Mouse (Mus musculus) gonadal fat pad, adult 2 months (tissue): ENCODE measurements around the gene Il27ra. TPM values are rescaled to one million over a fixed set of nuclear protein-coding genes. Genes with fewer than 3 reads are reported as not detected.
A peak's percentile ranks its signal among the peaks of the same experiment; 100 is the strongest.

ENCODE experiments used
- DNase-seq: peaks from one replicate; pipeline ENCODE4 v3.0.0-alpha.2; 2012; ENCODE audit warnings: low read depth
- polyA plus RNA-seq: library from polyadenylated mRNA; depleted of rRNA; stranded (reverse); fragments of >200 nt; gene quantifications from 2 replicates; pipeline ENCODE4 v1.2.3, GENCODE M21; 2012; rRNA removed

Gene Il27ra
- polyA plus RNA-seq, result 2.3 and 3.1 TPM in 2 replicates

- no peak for DNase-seq
Observed at GRCm38 (mm10) chr8:84042066-84042947, at the start of gene Il27ra. TSS of gene Il27ra (minus strand) at chr8:84042589.

DNA sequence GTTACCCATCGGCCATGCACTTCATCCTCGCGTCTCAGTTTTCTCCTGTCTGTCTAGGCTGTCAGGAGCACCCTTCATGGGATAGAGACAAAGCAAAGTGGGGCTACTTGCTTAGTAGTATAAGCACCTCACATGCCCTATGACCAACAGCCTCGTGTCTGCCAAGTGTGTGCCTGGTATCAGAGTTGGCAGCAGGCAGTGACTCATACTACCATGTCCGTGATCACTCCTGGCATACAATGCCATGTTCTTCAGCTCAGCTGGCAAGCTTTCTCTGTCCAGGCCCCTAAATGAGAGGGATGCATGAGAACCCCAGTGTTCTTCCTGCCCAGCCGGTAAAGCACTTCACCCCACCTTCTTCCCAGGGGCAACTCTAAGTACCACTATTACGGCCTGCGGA, 48.2 kb upstream of the Il27ra start:
- DNase-seq, result no peak

DNA sequence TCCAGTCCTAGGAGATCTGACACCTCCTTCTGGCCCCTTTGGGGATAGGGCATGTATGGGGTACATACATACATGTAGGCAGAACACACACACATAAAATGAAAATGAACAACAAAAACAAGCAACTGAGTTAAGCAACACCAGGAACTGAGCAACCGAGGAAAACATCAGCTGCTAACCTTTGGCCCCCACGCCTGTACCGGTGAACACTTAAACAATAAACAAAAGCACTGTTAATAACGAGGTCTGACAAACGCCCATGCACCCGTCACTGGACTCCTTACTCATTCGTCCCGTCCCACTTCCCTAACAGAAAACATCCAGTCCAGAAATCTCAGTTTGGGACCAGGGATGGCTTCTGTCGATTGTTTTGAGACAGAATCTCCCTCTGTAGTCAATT, 46.9 kb upstream of the Il27ra start:
- no peak for DNase-seq

DNA sequence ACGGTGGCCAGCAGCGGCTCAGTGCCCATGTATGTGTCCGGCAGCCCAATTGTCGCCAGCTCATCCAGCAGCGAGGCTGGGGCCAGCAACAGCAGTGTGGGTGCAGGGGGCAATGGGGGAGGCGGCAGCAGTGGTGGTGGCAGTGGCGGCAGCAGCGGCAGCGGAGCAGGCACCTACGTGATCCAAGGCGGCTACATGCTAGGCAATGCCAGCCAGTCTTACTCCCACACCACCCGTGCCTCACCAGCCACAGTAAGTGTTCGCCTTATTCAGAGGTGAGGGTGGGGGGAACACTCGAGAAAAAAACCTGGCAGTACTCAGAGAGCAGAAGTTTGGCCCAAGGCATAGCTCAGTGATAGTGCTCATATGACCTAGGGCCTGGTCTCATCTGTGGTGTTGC, 45.4 kb upstream of the Il27ra start:
- DNase-seq, result no peak

DNA sequence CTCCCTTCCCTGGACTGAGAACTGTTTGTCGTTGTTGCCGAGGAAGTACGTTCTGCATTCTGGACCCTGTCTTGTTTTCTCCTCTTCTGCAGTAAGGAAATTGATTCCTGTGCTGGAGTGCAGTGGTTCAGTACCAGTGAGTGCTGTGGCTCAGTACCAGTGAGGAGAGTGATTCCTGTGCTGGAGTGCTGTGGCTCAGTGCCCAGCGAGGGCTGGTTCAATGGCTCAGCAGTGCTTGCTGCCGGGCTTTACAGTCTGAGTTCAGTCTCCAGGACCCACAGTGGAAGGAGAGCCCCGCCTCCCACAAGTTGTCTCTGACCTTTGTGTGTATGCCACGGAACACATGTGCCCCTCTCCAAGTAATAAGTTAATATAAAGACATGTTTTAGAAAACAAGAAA, 44.8 kb upstream of the Il27ra start:
- no peak for DNase-seq

DNA sequence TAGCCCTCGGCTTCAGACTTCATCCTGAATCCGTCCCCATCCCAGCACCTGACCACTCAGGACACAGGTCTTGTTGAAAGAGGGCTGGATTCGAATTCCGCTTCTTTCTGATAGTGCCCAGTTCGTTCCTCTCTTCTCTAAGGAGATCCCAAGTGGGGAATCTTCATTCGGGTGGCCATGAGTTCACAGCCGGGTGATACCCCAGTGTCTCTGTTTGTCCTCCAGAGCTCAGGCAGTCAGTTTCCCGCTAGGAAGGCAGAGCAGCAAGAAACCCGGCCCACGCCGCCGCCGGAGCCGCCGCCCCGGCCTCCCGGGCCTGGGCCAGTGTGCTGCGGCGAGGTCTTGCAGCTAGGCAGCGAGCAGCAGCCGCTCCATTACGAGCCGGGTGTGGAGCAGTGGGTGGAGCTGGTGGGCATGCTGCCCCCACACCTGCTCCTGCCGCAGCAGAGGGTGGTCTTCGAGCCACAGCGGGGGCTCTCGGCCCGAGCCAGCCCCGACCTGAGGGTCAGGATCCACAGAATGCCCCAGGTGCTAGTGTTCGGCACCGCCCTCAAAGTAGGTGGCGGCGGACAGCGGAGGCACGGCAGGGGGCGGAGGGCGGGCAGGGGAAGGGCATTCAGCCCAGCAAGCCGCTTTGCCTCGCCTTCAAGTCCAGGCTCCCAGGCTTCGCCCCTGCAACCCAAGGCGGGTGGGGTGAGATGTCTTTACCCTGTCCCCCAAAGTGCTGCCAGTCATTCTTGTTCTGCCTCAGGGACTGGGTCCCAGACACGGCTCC, 42.1 kb upstream of the Il27ra start:
- no peak for DNase-seq

GRCm38 (mm10) chr8:84083829-84084241, 41.4 kb upstream of the Il27ra start:
- DNase-seq, result no peak

- DNase-seq, result no peak
Observed at GRCm38 (mm10) chr8:84079206-84079605, 36.8 kb upstream of the Il27ra start.

DNA sequence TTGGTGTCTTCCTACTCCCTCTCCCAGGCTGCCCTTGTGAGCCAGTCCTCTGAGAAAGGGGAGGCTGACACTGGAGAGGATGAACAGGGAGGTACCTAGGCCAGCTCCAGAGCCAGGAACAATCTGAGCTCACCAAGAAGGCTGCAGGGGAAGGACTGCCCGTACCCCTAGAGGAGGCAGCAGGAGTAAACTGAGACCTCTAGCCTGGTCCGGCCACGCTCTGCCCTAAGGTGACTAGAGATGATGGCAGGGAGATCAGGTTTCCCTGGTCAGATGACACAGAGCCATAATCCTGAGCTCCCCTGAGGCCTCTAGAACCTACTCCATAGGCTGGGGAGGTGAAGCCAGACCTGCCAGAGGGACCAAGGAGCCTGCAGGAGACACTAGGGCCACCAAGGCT, 34.5 kb upstream of the Il27ra start:
- DNase-seq, result no peak

- DNase-seq, result no peak
Observed at GRCm38 (mm10) chr8:84076412-84076811, 34.0 kb upstream of the Il27ra start.

GRCm38 (mm10) chr8:84073230-84073976, 31.0 kb upstream of the Il27ra start:
- DNase-seq, result no peak

DNA sequence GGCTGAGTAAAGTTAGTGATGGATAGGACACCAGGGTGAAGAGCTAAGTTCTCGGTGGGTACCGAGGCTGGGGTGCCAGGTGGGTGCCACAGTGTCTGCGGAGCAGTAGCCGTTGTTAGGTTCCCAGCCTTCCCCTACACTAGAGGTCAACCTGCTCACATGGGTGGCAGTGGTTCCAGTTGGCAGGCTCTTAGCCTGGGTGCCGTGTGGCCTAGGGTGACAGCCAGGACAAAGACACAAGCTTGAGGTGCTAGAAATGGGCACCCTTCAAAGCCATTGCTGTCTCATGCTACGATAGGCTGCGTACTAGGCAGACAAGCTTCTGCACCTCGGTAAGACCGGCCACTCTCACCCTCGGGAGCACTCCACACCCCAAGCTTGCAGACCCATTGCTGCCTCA, 29.9 kb upstream of the Il27ra start:
- no peak for DNase-seq

DNA sequence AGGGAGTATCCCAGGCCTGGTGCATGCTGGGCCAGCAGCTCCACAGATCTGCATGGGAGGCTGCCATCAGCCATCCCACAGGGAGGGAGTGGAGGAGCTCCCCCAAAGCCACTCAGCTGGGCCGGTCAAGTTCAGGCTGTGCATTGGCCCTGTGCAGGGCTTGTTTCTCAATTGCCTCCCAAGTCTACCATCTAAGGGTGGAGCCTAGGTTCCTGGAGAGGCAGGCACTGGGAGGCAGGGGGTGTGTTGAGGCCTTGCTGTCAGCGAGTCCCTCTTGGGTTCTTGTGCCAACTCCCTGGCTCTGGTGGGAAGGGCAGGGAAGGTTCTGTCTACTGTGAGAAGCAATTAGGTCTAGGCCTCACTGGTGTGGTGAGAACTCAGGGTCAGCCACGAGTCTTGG, 29.5 kb upstream of the Il27ra start:
- DNase-seq, result no peak

DNA sequence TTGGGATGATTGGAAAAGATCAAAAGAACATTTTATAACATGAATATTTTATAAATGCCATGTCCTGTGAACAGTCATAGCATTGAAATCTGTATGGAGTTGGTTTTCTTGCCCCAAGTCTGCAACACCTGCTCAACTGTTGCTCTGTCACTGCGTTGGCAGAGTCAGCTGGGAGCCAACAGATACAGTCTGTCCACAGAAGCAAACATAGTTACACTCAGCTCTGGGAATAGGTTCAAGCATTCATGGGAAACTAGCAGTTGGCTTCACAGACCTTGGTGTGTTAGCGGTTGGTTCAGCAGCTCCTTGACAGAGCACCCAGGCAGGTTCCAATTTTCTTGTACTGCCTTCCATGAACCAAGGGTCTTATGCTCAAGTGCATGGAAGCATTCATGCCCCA, 28.3 kb upstream of the Il27ra start:
- no peak for DNase-seq

DNA sequence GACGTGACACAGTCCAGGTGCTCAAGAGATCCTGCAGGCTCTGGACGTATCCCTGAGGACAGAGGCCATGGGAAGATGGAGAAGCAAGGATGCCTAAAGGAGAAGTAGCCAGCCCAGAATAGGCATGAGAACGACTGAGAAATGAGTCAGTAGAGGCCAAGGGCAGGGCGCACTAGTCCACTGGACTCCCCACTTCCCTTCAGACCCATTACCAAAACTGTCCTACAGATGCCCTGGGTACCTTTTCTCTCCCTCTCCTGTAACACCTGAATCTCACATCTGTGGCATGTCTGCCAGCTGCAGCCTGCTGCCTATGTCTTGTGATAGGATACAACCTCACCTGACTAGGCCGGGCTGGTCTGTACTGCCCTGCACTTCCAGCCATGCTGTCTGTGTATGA, 27.9 kb upstream of the Il27ra start:
- DNase-seq, result no peak

- DNase-seq, result no peak
Observed at GRCm38 (mm10) chr8:84069750-84070149, 27.4 kb upstream of the Il27ra start.

GRCm38 (mm10) chr8:84069169-84069568, 26.8 kb upstream of the Il27ra start:
- DNase-seq, result no peak

GRCm38 (mm10) chr8:84068316-84069035, 26.1 kb upstream of the Il27ra start:
- no peak for DNase-seq

- DNase-seq, result no peak
Observed at GRCm38 (mm10) chr8:84067911-84068310, 25.5 kb upstream of the Il27ra start.

- no peak for DNase-seq
Observed at GRCm38 (mm10) chr8:84067047-84067573, 24.7 kb upstream of the Il27ra start.

DNA sequence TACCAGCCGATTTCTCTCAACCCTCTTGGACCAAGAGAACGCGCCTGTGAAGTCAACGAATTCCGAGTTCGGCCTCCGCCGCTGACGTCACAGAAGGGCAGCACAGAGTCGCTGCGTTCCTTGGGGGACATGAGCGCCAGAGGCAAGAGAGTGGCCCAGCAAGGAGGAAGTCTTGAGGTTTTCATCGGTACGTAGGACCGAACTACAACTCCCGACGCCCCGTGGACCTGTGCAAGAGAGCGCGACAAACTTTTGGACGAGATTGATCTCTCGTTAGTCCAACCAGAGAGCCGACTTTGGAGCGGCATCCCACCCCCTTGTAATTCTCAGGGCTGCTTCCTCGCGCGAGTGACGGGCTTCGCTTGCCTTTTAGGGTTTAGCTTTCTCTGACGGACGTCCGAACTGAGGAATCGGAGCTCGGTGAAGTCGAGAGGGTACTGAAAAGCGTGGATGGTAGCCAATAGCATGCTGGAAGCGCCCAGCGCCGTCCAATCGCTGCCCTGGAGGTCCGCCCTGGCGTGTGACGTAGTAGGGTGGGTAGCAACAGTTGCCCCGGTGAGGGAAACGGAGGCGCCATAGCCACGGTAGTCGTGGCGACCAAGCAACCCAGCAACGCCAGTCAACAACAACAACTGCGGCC, 24.0 kb upstream of the Il27ra start, which contains the start of gene Rfx1:
TSS of gene Rfx1 (plus strand) at position 544 of the 640 bp plus-strand sequence.
- DNase-seq, result peak; percentile 99
